Mouse (Mus musculus): ENCODE measurements around the gene Rln1. TPM values are rescaled to one million over a fixed set of nuclear protein-coding genes. Genes with fewer than 3 reads are reported as not detected.

Gene Rln1
- not detected for total RNA-seq (2021)
- long read RNA-seq, experiment 1: 0 reads
- long read RNA-seq, experiment 2: 0 reads

GRCm38 (mm10) chr19:29334068-29334745 is at the start of gene Rln1:
Gene Rln1 (minus strand): TSS chr19:29334670.
- DNase-seq (ENCODE audit: low spot score): peak; percentile 6

- no peak for DNase-seq (ENCODE audit: low spot score)
These were observed 48.9 kb upstream of the Rln1 start for GRCm38 (mm10) chr19:29383368-29383767.

DNA sequence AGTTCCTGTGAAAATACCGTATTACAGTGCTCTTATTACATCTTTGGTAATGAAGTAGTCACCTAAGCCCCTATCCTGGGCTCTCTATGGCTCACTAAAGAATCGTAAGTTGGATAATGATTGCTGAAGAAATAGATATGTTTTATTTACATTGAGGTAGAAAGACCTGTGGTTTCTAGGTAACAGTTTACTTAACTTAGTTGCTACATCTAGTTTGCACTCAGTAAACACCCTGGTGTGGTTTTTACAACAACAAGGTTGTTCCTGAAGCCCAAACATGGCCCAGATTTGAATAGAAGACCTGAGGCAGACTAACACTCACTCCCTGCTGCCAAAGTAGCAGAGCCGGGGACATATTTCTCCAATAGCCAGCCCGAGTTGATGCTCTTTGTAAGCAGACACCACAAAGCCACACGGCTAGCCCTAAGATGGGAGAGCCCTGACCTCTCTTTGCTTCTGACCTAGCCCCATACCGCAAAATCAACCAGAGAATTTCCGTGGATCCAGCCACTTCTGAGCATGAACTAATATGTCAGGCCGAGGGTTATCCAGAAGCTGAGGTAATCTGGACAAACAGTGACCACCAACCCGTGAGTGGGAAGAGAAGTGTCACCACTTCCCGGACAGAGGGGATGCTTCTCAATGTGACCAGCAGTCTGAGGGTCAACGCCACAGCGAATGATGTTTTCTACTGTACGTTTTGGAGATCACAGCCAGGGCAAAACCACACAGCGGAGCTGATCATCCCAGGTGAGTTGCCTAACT is 45.6 kb upstream of the Rln1 start:
- DNase-seq (ENCODE audit: low spot score): no peak

DNA sequence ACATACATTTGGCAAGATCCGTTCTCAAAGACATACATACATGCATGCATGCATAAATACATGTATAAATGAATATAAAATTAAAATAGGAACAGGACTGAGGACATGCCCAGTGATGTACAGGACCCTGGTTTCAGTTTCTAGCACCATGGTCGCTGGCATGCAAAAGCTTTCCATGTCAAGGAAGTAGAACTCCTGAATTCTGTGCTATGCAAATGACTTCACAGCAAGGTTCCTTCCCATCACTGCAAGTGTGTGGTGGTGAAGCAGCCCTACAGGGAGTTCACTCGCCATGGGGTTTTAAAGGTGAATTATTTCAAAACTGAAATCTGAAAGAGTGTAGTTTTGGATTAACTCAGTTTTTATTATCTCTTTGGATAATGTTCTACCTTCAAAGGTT is 41.9 kb upstream of the Rln1 start:
- no peak for DNase-seq (ENCODE audit: low spot score)

- no peak for DNase-seq (ENCODE audit: low spot score)
These were observed 40.5 kb upstream of the Rln1 start for GRCm38 (mm10) chr19:29374947-29375346.

GRCm38 (mm10) chr19:29373438-29373837 is 39.0 kb upstream of the Rln1 start:
- no peak for DNase-seq (ENCODE audit: low spot score)

DNA sequence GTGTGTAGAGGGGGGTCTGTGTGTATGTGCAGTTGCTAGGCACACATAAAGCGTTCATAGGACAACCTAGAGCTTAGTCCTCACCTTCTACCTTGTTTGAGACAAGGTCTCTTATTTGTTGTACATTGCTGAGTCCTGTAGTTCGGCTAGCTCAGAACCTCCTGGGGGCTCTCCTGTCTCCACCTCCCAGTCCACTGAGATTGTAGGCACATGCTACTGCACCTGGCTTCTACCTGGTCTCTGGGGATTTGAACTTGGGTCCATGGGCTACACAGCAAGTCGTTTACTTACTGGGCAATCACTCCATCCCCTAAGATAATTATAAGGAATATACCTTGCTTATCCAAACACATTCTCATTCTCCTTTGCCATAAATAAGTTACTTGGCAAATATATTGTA is 38.2 kb upstream of the Rln1 start:
- DNase-seq (ENCODE audit: low spot score): no peak

GRCm38 (mm10) chr19:29372138-29372537 is 37.7 kb upstream of the Rln1 start:
- DNase-seq (ENCODE audit: low spot score): peak; percentile 24

GRCm38 (mm10) chr19:29371284-29372081 is 37.0 kb upstream of the Rln1 start:
- DNase-seq (ENCODE audit: low spot score): no peak

DNA sequence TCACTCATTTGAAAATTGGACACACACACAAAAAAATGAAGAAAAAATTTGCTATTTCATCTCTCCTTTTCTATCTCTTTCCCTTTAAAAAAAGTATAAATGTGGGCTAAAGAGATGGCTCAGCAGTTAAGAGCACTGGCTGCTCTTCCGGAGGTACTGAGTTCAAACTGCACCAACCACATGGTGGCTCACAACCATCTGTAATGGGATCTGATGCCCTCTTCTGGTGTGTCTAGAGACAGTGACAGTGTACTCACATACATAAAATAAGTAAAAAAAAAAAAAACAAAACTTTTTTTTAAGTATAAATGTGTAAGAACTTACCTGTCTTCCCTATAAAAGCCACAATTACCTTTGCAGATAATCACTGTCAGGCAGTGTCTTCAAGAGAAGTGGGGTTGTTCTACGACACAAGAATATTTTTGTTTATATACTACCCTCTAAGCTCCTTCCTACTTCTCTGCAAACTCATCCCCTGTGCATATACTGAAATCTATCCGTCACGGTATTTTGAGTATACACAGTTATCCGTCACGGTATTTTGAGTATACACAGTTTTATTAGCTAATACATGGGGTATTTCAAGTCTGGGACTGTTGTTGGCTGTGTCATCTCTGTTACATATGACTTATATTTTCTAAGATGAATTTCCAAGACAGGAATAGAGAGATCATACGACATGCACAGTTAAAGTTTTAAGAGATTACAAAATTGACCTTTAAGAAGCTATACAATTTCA is 36.2 kb upstream of the Rln1 start:
- DNase-seq (ENCODE audit: low spot score): no peak

- DNase-seq (ENCODE audit: low spot score): peak; percentile 29
These were observed 35.6 kb upstream of the Rln1 start for GRCm38 (mm10) chr19:29370112-29370511.

DNA sequence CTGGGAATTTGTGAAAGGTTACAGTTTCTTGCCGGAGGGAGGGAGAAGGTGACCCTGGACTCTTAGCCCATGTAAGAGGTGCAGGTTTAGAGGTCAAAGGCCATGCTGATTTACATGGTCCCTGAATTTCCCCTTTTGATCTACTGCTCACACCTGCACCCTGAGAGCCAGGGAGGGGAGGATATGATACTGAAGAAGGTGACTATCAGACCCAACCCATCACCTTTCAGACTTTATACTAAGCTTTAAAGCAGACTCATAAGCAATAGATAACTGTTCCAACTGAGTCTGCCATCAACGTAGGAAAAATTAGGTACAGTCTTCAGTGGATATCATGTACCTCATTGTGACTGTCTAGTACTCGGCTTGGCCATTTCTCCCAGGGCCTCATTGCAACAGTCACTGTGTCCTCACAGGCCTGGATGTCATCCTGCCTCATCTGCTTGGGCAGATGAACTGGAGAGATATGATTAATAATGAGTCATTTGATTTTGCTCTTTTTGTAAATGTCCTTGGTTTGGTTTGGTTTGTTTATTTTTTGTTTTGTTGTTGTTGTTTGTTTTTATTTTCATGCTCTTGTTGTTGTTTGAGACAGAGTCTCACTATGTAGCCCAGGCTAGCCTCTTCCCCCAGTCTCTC is 34.3 kb upstream of the Rln1 start:
- no peak for DNase-seq (ENCODE audit: low spot score)

- DNase-seq (ENCODE audit: low spot score): no peak
These were observed 33.6 kb upstream of the Rln1 start for GRCm38 (mm10) chr19:29368041-29368440.

GRCm38 (mm10) chr19:29366969-29367622 is 32.6 kb upstream of the Rln1 start, which contains the start of the genes Plgrkt and Cd274:
Gene Plgrkt (minus strand): TSS chr19:29367390.
Gene Cd274 (plus strand): TSS chr19:29367455.
- peak; percentile 68 for DNase-seq (ENCODE audit: low spot score)

- DNase-seq (ENCODE audit: low spot score): no peak
These were observed 31.9 kb upstream of the Rln1 start for GRCm38 (mm10) chr19:29366226-29366968.

DNA sequence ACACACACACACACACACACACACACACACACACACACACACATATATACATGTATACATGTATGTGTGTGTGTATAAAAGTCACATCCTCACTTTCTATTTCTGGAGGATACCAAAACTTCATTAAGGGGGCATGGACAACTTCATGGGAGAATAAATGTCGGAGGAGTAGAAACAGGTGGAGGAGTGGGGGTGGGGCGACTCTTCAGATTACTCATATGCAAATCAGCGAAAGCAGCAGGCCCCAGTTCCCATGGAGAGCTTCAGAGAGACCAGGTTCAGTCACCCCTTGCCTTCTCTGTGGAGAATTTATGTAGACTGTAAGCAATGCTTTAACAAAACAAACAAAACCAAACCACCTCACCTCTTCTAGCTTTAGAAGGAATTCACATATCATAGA is 30.6 kb upstream of the Rln1 start:
- DNase-seq (ENCODE audit: low spot score): no peak

DNA sequence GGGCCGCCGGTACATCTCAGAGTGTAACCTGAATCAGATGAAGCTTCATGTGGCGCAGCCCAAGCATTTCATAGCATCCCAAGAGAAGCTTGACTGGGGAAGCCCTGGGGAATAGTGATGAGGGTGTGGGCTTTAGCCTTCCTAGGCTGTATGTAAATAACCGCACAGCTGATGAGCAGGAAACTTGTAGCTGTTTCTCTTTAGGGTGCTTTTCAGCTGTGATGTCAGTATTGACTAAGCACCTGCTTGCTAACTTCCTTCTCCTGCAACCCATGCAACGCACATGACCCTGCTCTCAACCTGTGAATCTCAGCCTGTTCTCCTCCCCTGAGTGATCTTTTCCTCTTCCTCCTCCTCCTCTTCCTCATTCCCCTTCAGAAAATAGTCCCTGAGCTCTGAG is 29.6 kb upstream of the Rln1 start:
- no peak for DNase-seq (ENCODE audit: low spot score)

DNA sequence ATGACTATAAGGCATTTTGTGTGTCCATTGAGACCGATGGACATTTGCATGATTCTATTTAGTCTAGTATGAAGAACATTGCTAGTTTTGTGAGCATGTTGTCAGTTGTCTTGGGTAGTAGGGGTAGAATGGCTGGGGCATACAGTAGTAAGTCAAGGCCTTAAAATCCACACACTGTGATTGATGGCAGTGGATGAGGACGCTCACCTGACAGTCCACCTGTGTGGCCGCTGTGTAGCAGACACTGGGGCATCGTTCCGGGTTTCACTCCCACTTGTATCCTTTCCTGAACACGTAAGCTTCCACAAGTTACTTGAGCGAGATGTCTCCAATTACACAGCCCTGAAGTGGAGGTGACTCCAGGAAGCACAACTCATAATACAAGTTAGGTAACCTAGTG is 29.1 kb upstream of the Rln1 start:
- DNase-seq (ENCODE audit: low spot score): no peak

DNA sequence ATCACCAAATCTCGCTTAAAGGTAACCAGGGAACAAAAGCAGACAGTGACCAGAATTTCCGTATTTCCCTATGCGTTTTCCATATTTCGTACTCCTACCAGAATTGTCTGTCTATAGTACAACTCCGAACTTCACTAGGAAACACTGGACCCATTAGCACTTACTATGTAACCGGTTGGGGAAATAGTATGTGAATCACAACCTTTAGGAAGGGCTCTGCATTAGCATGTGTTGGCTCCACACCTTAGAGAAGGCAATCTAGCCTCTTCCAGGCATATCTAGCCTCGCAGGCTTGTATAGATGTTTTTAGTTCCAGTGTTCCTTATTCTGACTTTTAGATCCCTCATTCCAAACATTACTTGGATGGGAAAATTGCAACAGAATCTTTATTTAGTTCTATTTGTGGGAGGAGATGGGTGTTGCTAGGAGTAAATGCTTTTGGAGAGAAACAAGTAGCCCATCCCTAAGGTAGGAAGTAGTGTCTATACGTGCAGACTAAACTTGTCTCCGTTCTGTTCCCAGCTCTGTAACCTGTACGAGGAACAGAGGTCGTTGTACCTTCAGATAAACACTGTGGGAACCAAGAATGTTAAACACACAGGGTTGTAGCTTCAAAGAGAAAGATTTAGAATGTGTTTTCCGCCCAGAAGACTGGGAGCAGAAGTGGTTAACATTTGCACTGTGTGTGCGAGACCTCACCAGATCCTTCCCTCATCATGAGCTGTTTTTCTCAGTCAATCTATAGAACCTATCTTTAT is 27.9 kb upstream of the Rln1 start:
- no peak for DNase-seq (ENCODE audit: low spot score)
